Mouse (Mus musculus): ENCODE results near the gene Tmem163. TPM values are rescaled to one million over a fixed set of nuclear protein-coding genes. Genes with fewer than 3 reads are reported as not detected.

Gene Tmem163
- total RNA-seq, 2 experiments from 2014 or later: 0.90 TPM; not detected in 1

DNA sequence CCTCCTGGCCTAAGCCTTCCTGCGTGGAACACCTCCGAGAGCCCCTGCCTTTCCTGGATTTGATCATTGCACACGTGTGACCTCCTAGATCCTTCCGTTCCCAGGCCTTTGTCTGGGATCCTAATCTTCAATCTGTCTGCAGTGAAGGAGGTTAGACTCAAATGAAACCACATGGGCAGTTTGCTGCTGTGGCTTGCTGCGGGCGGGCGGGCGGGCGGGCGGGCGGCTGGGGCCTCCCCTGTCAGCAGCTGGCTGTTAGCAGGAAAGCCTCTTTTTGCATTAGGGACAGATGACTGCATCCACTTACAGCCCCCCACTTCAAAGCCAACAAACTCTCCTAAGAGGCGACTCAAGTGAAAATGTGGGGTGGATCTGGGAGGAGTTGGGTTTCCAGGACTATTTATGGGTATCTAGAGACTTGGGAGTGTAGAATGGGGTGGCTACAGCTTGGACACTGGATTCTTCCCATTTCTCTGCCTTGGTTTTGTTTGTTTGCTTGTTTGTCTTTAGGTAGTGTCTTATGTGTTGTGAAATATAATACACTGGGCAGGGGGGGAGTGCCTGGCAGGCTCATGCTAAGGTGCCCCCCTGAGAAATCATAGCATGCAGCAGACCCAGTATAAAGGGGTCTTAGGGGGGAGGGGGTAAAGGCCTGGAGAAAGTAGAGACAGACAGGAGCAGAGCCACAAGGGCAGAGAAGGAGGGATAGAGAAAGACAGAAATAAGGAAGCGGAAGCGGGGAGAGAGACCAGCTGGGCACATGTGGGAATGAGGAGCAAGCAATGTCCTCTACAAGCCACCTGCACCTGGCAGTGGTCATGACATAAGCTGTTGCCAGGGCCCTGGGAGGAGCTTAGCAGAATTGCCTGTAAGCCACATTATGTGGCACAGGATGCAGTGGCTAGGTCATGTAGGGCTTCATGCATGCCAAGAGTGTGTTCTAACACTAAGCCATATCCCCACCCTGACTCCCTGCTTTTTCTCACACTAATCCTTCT lies 236.2 kb downstream of the Tmem163 start:
- DNase-seq (ENCODE audit: low spot score in 2 of 2): no peak

- no peak for DNase-seq (ENCODE audit: low spot score in 2 of 2)
Observed at GRCm38 (mm10) chr1:127441736-127442135, 237.6 kb downstream of the Tmem163 start.

GRCm38 (mm10) chr1:127441007-127441406 lies 238.3 kb downstream of the Tmem163 start:
- DNase-seq (ENCODE audit: low spot score in 2 of 2): no peak

DNA sequence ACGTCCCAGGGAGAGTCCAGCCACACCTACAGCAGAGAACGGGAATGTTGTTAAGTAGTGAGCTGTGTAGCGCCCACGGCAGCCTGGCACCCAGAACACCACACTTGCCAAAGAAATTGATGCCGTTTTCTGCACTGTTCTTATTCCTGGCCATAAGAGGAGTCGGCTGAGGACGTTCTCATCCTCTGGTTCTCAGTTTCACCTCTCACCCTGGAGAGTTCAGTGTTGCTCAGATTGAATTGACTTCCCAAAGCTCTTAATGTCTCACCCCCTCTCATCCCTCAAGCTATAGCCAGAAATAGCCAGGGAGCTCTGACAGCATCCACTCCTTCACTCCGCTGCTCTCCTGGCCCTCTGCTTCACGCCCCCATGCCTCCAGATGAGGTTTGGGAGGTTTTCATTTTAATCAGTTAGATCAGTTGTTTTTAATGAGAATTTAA lies 239.9 kb downstream of the Tmem163 start:
- no peak for DNase-seq (ENCODE audit: low spot score in 2 of 2)

DNA sequence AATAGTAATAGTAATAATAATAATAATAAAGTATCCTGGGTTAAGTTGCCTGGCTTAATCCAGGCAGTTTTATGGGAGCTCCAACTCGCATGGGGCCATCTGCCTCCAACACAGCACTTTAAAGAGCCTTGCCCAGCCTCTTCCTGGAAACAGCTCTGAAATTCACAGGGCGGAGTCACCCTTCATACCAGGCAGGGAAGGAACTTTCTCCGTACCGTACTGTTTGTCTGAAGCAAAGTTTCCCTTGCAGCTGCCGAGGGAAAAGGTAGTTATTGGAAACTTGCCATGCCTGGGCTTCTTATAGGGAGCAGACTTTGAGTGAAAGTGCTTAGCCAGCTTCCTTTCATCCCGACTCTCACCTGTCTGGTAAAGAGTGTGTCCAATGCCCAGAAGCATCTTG lies 242.3 kb downstream of the Tmem163 start:
- DNase-seq (ENCODE audit: low spot score in 2 of 2): no peak

Other genes with a start within 250 kb of the Tmem163 start
- gene Acmsd, start 49.9 kb upstream of the Tmem163 start, total RNA-seq (2021): under 1 TPM in 1 of 2 experiments, not detected in 1; 0.17 TPM
- gene Ccnt2, start 94.6 kb upstream of the Tmem163 start, total RNA-seq (2021): 10 to 100 TPM; 40.2 to 51.3 TPM
- gene Map3k19, start 175.5 kb upstream of the Tmem163 start, total RNA-seq (2021): under 1 TPM; 0.13 TPM
- gene Rab3gap1, start 189.2 kb upstream of the Tmem163 start, total RNA-seq (2021): 10 to 100 TPM; 46.5 to 51.4 TPM

All from adrenal gland, adult 18-20 months (tissue).